8 mouse cellular contexts compared by ENCODE assay signal in genomic region chr17:24479431-24479830, GRCm38 (mm10). TPM values are rescaled to one million over a fixed set of nuclear protein-coding genes. Genes with fewer than 3 reads are reported as not detected.
A peak's percentile ranks its signal among the peaks of the same experiment; 100 is the strongest.
DNase-seq lines count a peak whose midpoint lies in the region; ATAC-seq lines count a peak whose summit lies in the region.

No protein-coding gene starts in this region.

- H3K9ac ChIP-seq in lung, embryonic 15.5 days, result no peak overlapping the region
- no peak overlapping the region; the same call in 1 of the 2 replicates for H3K9ac ChIP-seq in forebrain, embryonic 12.5 days
- no peak overlapping the region for H3K9ac ChIP-seq in limb, embryonic 13.5 days
- H3K9ac ChIP-seq in stomach, embryonic 14.5 days (replicated peaks; ENCODE audit: low read depth, low read length), result no peak overlapping the region

- WGBS in lung, embryonic 15.5 days, result 19% methylated on average over 1 of the region's 1 CpGs
- WGBS in forebrain, embryonic 12.5 days, result 20% methylated on average over 1 of the region's 1 CpGs
- WGBS in limb, embryonic 13.5 days, result 22% methylated on average over 1 of the region's 1 CpGs
- WGBS in stomach, embryonic 14.5 days, result 8% methylated on average over 1 of the region's 1 CpGs

- ATAC-seq in lung, embryonic 15.5 days (ENCODE audit: borderline replicate concordance, extremely low read depth, low FRiP score, low TSS enrichment), result no peak
- no peak for ATAC-seq in forebrain, embryonic 12.5 days (ENCODE audit: low FRiP score)
- ATAC-seq in limb, embryonic 13.5 days (ENCODE audit: low FRiP score, low read depth), result no peak
- no peak for ATAC-seq in stomach, embryonic 14.5 days (ENCODE audit: insufficient number of reproducible peaks, insufficient read depth, low FRiP score, low read depth)

- peak overlapping the region; percentile 93 for H3K4me3 ChIP-seq in lung, embryonic 15.5 days
- peak overlapping the region; percentile 78 for H3K4me3 ChIP-seq in forebrain, embryonic 12.5 days (replicated peaks)
- peak overlapping the region; percentile 76 for H3K4me3 ChIP-seq in limb, embryonic 13.5 days
- H3K4me3 ChIP-seq in stomach, embryonic 14.5 days (ENCODE audit: low read depth, low read length), result peak overlapping the region; percentile 62

- H3K36me3 ChIP-seq in lung, embryonic 15.5 days, result peaks cover 33% of the 10 kb centered on the region
- peaks cover 28% of the 10 kb centered on the region for H3K36me3 ChIP-seq in forebrain, embryonic 12.5 days (replicated peaks)
- peaks cover 34% of the 10 kb centered on the region for H3K36me3 ChIP-seq in limb, embryonic 13.5 days
- peaks cover 22% of the 10 kb centered on the region for H3K36me3 ChIP-seq in stomach, embryonic 14.5 days (ENCODE audit: control insufficient read depth, insufficient read depth, low read length)

- H3K9me3 ChIP-seq in lung, embryonic 15.5 days, result no peaks in the 10 kb centered on the region
- no peaks in the 10 kb centered on the region for H3K9me3 ChIP-seq in forebrain, embryonic 12.5 days
- no peaks in the 10 kb centered on the region for H3K9me3 ChIP-seq in limb, embryonic 13.5 days
- no peaks in the 10 kb centered on the region for H3K9me3 ChIP-seq in stomach, embryonic 14.5 days (ENCODE audit: control insufficient read depth, low read depth, low read length)

- no peak for DNase-seq in lung, postnatal 25 days (ENCODE audit: low spot score)
- no peak for DNase-seq in left cerebral cortex, adult 18-20 months (ENCODE audit: low spot score in 2 of 2)
- no peak for DNase-seq in yolk sac, embryonic 10.5 days (ENCODE audit: low spot score)
- DNase-seq in right cerebral cortex, postnatal 10 days (ENCODE audit: low spot score in 2 of 2), result no peak

- peaks cover 17% of the 10 kb centered on the region for H3K4me1 ChIP-seq in lung, embryonic 15.5 days
- peaks cover 19% of the 10 kb centered on the region for H3K4me1 ChIP-seq in forebrain, embryonic 12.5 days
- peaks cover 19% of the 10 kb centered on the region for H3K4me1 ChIP-seq in limb, embryonic 13.5 days
- peaks cover 6% of the 10 kb centered on the region for H3K4me1 ChIP-seq in stomach, embryonic 14.5 days (ENCODE audit: control insufficient read depth, insufficient read depth, low read length)

- no peak overlapping the region for H3K27ac ChIP-seq in lung, embryonic 15.5 days
- no peak overlapping the region for H3K27ac ChIP-seq in forebrain, embryonic 12.5 days
- H3K27ac ChIP-seq in limb, embryonic 13.5 days, result no peak overlapping the region
- H3K27ac ChIP-seq in stomach, embryonic 14.5 days (ENCODE audit: low read length), result no peak overlapping the region

- peak overlapping the region; percentile 69 for H3K4me2 ChIP-seq in lung, embryonic 15.5 days
- peak overlapping the region; percentile 51 for H3K4me2 ChIP-seq in forebrain, embryonic 12.5 days
- peak overlapping the region; percentile 77 for H3K4me2 ChIP-seq in limb, embryonic 13.5 days (replicated peaks)
- H3K4me2 ChIP-seq in stomach, embryonic 14.5 days (replicated peaks; ENCODE audit: low read depth, low read length), result peak overlapping the region; percentile 32; the same call in 1 of the 2 replicates

- H3K27me3 ChIP-seq in lung, embryonic 15.5 days, result no peaks in the 10 kb centered on the region
- H3K27me3 ChIP-seq in forebrain, embryonic 12.5 days, result no peaks in the 10 kb centered on the region
- no peaks in the 10 kb centered on the region for H3K27me3 ChIP-seq in limb, embryonic 13.5 days
- no peaks in the 10 kb centered on the region for H3K27me3 ChIP-seq in stomach, embryonic 14.5 days (ENCODE audit: control insufficient read depth, insufficient read depth, low read length)

RNA-seq across cellular contexts. Expression of gene Mlst8, which starts 0.6 kb away (rescaled TPM):
- polyA plus RNA-seq in lung, embryonic 15.5 days (2015; fragmentation: Nextera tagmentation; extraction: Ambion mirVana), result 31.6 and 34.5 TPM in 2 replicates
- polyA plus RNA-seq in forebrain, embryonic 12.5 days (2016; fragmentation: Nextera tagmentation; extraction: Ambion mirVana), result 34.4 and 37.9 TPM in 2 replicates
- polyA plus RNA-seq in limb, embryonic 13.5 days (2015; fragmentation: Nextera tagmentation; extraction: Ambion mirVana), result 33.1 and 35.6 TPM in 2 replicates
- 39.7 and 46.2 TPM in 2 replicates for polyA plus RNA-seq in stomach, embryonic 14.5 days (2014; fragmentation: Nextera tagmentation; extraction: Ambion mirVana)
- total RNA-seq in left cerebral cortex, adult 18-20 months (2021), result 10 to 100 TPM; 34.9 to 35.3 TPM

RNA-seq across cellular contexts. Expression of gene Bricd5, which starts 5.7 kb away (rescaled TPM):
- not detected in 2 replicates for polyA plus RNA-seq in lung, embryonic 15.5 days (2015; fragmentation: Nextera tagmentation; extraction: Ambion mirVana)
- polyA plus RNA-seq in forebrain, embryonic 12.5 days (2016; fragmentation: Nextera tagmentation; extraction: Ambion mirVana), result not detected in 2 replicates
- polyA plus RNA-seq in limb, embryonic 13.5 days (2015; fragmentation: Nextera tagmentation; extraction: Ambion mirVana), result not detected in 2 replicates
- 0.56 TPM in 1 of 2 replicates, not detected in the other for polyA plus RNA-seq in stomach, embryonic 14.5 days (2014; fragmentation: Nextera tagmentation; extraction: Ambion mirVana)
- total RNA-seq in left cerebral cortex, adult 18-20 months (2021), result 1 to 10 TPM; 2.0 to 2.1 TPM

RNA-seq across cellular contexts. Expression of gene Caskin1, which starts 9.0 kb away (rescaled TPM):
- 0.97 and 1.0 TPM in 2 replicates for polyA plus RNA-seq in lung, embryonic 15.5 days (2015; fragmentation: Nextera tagmentation; extraction: Ambion mirVana)
- polyA plus RNA-seq in forebrain, embryonic 12.5 days (2016; fragmentation: Nextera tagmentation; extraction: Ambion mirVana), result 14.8 and 16.6 TPM in 2 replicates
- polyA plus RNA-seq in limb, embryonic 13.5 days (2015; fragmentation: Nextera tagmentation; extraction: Ambion mirVana), result 5.0 and 5.2 TPM in 2 replicates
- polyA plus RNA-seq in stomach, embryonic 14.5 days (2014; fragmentation: Nextera tagmentation; extraction: Ambion mirVana), result 2.7 and 3.8 TPM in 2 replicates
- 100 to 1,000 TPM; 123 to 129 TPM for total RNA-seq in left cerebral cortex, adult 18-20 months (2021)

RNA-seq across cellular contexts. Expression of gene Pgp, which starts 9.2 kb away (rescaled TPM):
- 56.2 and 57.4 TPM in 2 replicates for polyA plus RNA-seq in lung, embryonic 15.5 days (2015; fragmentation: Nextera tagmentation; extraction: Ambion mirVana)
- 59.3 and 60.3 TPM in 2 replicates for polyA plus RNA-seq in forebrain, embryonic 12.5 days (2016; fragmentation: Nextera tagmentation; extraction: Ambion mirVana)
- polyA plus RNA-seq in limb, embryonic 13.5 days (2015; fragmentation: Nextera tagmentation; extraction: Ambion mirVana), result 50.2 and 51.3 TPM in 2 replicates
- polyA plus RNA-seq in stomach, embryonic 14.5 days (2014; fragmentation: Nextera tagmentation; extraction: Ambion mirVana), result 51.7 and 57.0 TPM in 2 replicates
- 10 to 100 TPM; 69.6 to 70.1 TPM for total RNA-seq in left cerebral cortex, adult 18-20 months (2021)

RNA-seq across cellular contexts. Expression of gene E4f1, which starts 9.3 kb away (rescaled TPM):
- 26.0 and 35.4 TPM in 2 replicates for polyA plus RNA-seq in lung, embryonic 15.5 days (2015; fragmentation: Nextera tagmentation; extraction: Ambion mirVana)
- polyA plus RNA-seq in forebrain, embryonic 12.5 days (2016; fragmentation: Nextera tagmentation; extraction: Ambion mirVana), result 34.1 and 37.1 TPM in 2 replicates
- polyA plus RNA-seq in limb, embryonic 13.5 days (2015; fragmentation: Nextera tagmentation; extraction: Ambion mirVana), result 38.3 and 45.7 TPM in 2 replicates
- 25.1 and 28.5 TPM in 2 replicates for polyA plus RNA-seq in stomach, embryonic 14.5 days (2014; fragmentation: Nextera tagmentation; extraction: Ambion mirVana)
- 10 to 100 TPM; 32.5 to 34.3 TPM for total RNA-seq in left cerebral cortex, adult 18-20 months (2021)
